Mouse (Mus musculus) neutrophil, adult 5-6 weeks (primary cell): ENCODE results near the gene Tsku. TPM values are rescaled to one million over a fixed set of nuclear protein-coding genes. Genes with fewer than 3 reads are reported as not detected.
A peak's percentile ranks its signal among the peaks of the same experiment; 100 is the strongest.

Experiments used
- ATAC-seq: fragments of 151-379, 151-347 bp; 2 replicates; pipeline ENCODE4 v1.8.0; 2017; ENCODE audit warnings: mild to moderate bottlenecking, moderate TSS enrichment; ENCODE audit not compliant: insufficient number of reproducible peaks, poor library complexity, low FRiP score, severe bottlenecking; ENCODE audit errors: extremely low read depth
- total RNA-seq: library from RNA; stranded (forward); fragments of 200-1000 nt; gene quantifications from 2 replicates; pipeline ENCODE4 v1.2.3, GENCODE M21; 2017

The Tsku gene
- total RNA-seq, 1 experiment from 2014 or later: not detected

GRCm38 (mm10) chr7:98361662-98362061 lies 534 bp upstream of the Tsku start:
- no peak for ATAC-seq

- ATAC-seq: no peak
Observed at GRCm38 (mm10) chr7:98360621-98360990, 522 bp downstream of the Tsku start.

DNA sequence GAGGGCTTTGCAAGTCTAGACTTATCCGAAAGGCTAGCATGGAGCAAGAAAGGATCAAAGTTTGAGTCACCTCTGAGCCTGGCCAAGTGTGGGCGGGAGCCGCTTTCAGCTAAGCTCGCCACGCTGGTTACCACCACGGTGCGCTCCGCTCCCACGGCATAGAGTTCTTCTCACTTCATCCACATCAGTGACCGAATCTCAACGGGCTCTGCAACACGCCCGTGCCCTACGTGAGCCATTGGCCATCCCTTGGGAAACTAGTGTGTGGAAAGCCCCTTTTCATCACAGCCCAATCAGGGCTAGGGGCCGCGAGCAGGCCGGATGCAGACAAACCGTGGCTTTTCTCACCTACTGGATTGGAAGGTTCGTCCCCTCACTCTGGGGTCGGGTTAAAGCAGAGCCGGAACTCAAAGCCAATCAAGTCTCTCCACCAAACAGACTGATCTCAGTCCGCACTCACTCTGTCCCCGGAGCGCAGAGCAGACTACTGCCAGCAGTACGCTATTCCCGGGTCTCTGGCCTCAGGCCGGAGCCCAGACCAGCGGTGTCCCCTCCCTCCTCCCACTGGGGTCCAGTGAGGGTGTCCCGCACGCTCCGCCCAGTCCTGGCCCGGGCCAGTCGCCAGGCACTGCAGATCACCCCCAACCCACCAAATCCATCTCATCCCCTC lies 1.0 kb downstream of the Tsku start:
- no peak for ATAC-seq

GRCm38 (mm10) chr7:98358016-98358415 lies 3.1 kb downstream of the Tsku start:
- no peak for ATAC-seq

DNA sequence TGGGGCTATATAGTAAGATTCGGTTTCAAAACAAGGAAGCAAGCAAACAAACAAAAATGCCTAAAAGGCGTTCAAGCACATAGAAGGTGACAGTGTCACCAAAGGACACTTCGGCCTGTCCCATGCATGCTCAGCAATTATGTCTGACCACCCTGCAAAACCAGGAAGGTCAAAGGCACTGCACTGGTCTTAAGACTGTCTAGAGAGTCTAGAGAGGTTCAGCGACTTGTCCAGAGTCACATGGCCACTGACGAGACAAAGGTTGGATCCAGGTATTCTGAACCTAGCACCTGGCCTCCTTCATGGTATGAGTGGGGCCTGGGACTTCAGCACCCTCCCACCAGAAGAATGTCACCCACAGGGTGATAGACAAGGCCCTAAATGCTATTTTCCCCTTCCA lies 3.8 kb downstream of the Tsku start:
- ATAC-seq: no peak

DNA sequence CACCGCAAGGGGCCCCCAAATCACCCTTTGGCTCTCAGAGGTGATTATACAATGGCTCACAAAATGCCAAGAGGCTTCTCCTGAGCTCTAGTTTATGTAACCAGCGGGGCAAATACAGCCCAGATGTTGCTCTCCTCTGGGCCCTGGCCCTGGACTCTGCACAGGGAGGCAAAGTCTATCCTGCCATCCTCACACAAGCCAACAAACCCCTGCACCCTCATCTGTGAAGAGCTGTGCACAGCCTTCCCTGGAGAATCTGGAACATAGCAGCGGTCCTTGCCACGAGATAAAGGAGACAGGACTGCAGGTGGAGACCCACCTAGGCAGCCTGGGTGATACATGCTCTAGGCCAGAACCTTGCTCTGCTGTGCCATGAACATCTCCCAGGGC lies 6.2 kb downstream of the Tsku start:
- no peak for ATAC-seq

- no peak for ATAC-seq
Observed at GRCm38 (mm10) chr7:98354160-98354920, 6.8 kb downstream of the Tsku start.

- ATAC-seq: no peak
Observed at GRCm38 (mm10) chr7:98353616-98354015, 7.5 kb downstream of the Tsku start.

GRCm38 (mm10) chr7:98351523-98351922 lies 9.6 kb downstream of the Tsku start:
- no peak for ATAC-seq

DNA sequence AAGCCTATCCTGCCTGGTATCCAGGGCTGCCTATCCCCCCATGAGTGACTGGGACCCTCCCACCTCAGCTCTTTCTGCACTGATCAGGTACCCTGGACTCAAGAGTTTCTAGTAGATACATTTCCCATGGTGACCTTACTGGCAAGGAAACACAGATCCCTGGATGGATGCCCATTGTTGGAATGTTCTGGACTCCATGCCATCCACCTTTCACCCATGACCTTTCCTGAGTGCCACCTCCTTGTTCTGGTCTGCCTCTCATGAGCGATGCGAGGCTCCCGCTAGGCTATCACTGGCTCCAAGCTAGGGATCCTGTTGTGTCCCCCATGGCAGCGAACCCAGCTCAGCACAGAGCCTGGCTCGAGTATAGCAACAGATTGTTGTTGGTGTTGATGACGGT lies 11.3 kb downstream of the Tsku start:
- ATAC-seq: no peak

- ATAC-seq: peak; percentile 49
Observed at GRCm38 (mm10) chr7:98349096-98349495, 12.0 kb downstream of the Tsku start.

- ATAC-seq: peak; percentile 48; the same call in 1 of the 2 replicates
Observed at GRCm38 (mm10) chr7:98348043-98348442, 13.1 kb downstream of the Tsku start.

- no peak for ATAC-seq
Observed at GRCm38 (mm10) chr7:98347471-98347870, 13.7 kb downstream of the Tsku start.

DNA sequence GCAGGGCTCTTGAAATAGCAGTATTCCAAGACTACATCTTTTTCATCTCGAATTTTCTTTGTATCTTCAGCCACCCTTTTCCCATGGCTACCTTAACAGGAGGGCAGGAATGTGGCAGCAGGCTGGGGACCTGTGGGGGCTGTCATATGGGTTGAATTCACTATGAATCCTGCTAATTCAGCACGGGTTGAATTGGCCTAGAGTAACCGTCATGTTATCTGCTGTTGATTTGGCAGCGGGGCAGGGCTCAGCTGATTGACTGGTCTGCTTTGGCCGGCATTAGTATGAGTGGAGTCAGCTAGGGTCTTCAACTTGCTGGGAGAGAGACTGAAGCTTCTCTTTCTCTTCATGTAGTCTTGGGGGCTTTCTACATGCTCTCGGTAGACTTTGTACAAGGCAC lies 16.1 kb downstream of the Tsku start:
- no peak for ATAC-seq

DNA sequence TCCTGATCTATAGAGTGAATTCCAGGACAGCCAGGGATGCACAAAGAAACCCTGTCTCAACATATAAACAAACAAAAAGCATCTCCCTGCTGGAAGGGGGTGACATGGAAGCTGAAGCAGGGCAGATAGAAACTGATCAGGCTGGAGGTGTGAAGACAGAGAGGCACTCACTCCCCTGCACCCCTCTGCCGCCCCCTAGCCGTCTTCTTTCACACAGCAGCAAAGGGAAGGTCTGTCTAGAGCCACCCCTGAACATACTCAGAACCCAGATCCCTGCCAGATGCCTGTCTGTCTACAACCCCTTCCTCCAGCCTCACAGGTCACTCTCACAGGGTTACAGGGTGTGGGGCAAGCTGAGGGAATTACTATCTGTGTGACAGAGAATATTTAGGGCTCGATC lies 16.8 kb downstream of the Tsku start:
- ATAC-seq: peak; percentile 35

- no peak for ATAC-seq
Observed at GRCm38 (mm10) chr7:98342249-98342648, 18.9 kb downstream of the Tsku start.

DNA sequence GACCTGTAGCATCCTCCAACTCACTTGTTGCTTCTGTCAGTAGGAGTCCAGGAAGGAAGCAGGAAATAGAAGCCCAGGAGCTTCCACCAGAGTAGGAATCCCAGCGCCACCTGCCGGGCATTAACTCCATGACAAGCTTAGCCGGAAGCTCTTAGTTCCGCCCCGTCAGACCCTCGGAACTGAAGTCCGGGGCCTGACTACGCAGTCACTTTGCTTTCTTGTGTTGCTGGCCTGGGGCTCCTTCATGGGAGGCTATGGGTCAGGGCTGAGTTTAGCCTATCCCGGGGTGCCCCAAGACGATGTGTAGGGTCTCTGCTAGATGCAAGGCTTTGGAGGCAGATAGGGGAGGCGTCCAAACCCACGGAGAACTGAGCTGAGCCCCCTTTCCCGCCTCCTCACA lies 19.7 kb downstream of the Tsku start:
- peak; percentile 84 for ATAC-seq

DNA sequence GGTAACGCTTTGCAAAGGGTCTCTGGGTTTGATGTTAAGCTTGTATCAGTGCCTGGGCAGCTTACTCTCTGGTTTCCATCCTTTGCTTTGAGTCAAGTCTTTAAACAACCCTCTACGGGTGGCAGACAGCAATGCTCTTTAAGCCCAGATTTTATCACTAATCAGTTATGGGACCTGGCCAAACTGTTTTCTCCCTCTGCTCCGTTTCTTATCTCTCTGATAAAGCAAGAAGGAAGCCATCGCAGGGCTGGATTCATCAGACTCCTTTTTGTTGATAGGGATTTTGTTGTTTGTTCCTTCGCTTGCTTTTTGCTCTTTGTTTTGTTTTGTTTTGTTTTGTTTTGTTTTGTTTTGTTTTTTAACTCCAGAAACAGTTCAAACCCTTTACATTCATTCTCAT lies 20.8 kb downstream of the Tsku start:
- no peak for ATAC-seq

DNA sequence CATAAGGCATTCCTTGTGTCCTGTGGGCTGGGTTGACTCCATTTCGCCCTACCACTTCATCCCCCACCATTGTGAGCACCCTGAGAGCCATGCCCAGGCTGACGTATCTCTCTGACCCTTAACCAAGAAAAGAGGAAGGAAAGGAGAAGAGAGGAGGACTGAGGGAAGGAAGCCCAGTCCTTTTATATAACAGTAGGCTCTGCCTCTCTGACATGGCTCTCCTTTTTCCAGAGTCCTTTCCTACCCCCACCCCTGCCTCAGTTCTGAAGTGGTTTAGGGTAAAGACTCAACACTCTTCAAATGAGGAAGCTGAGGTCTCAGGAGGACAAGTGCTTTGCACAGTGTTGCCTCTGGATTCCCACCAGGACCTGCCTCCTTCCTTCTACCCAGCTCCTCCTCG lies 27.1 kb downstream of the Tsku start:
- ATAC-seq: 0 out of 2 replicates have a peak, but pooled peaks have one; percentile 10

DNA sequence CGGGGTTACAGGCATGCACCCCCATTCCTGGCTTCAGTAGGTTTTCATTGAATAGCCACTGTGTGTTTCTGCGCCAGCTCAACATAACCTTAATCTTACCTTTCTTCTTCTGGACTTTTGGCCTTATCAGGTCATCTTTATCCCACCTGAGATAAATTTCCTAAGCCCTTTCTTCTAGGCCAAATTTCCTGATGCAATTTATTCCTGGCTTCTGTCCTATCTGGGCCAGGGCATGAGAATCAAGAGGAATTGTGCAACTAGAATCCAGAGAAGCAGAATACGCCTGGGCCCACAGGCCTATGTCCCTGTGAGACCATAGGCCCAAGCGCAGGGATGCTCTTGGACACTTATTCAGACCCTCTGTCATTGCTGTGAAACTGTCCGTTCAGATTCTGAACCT lies 27.6 kb downstream of the Tsku start:
- no peak for ATAC-seq
